Mouse (Mus musculus): ENCODE data around the gene Pde1a.

Gene Pde1a

GRCm38 (mm10) chr2:79819543-79819942 lies 309.7 kb downstream of the Pde1a start:
- no peak for DNase-seq (ENCODE audit: low spot score)

DNA sequence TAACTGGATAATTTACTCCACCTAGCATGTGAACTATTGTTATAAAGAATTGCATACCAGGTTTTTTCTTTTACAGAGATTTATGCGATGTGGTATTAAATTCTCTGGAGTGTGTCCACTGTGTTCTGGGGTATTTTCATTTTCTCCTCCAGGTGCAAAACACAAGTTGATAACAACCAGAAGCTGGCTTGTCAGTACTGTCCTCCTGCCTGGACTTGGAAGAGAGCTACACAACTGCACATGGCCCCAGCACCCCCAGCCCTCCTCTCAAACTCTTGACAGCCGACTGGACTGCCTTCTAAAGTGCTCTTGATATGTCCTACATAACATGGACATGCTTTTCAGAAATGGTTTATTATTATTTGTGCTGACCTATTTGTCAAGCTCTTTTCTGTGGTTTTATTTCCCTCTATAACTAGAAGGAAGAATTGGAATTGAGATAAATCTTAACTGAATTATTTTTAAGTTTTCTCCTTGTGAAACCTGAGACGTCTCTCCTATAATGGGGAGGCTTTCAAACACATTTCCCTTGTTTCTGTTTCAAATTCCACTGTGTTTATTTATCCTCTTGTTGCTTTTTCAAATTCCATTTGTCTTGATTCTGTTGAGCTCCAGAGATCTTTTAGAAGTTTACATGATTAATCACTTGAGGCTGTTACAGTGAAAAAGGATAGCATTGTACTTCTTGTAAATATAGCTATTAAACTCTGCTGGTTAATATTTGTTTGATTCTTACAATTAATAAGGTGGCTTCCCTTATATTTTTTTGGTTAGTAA lies 313.4 kb downstream of the Pde1a start:
- DNase-seq (ENCODE audit: low spot score) = no peak

DNA sequence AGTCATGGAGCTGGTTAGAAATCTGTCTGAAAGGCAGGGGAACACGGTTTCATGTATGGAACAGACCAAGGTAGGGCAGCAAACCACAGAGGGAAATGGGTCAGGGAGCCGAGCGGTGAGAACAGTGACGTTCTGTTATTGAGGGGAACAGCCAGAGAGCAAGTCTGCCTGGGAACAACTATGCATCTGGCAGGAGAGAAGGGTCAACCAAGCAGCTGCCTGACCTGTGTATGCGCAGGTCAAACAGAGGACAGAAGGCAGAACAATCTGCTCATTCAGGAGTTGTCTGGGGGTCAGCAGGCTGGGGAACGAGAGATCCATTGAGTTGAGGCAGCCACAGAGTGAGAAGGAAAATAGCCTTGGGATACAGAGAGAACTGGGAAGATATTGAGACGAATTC lies 330.6 kb downstream of the Pde1a start:
- no peak for DNase-seq (ENCODE audit: low spot score)

DNA sequence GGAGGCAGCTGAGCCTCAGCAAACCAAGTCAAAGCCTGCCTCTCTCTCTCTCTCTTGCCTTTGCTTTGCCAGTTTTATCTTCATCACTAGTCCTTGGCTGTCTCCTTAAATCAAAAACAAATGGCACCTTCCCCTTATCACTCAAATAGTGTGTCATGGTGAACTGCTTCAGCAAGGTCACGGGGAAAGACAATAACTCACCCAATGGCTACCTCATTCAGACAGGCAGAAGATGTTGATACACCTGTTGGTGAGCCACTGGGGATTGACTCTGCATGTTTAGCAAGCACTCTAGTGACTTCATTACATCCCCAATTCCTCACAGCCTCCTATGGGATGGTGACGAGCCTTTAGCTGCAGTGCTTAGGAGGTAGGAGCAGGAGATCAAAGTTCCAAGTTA lies 331.8 kb downstream of the Pde1a start:
- no peak for DNase-seq (ENCODE audit: low spot score)

GRCm38 (mm10) chr2:79793186-79793585 lies 336.1 kb downstream of the Pde1a start:
- DNase-seq (ENCODE audit: low spot score) = no peak

- no peak for DNase-seq (ENCODE audit: low spot score)
Measured at GRCm38 (mm10) chr2:79786467-79786866, 342.8 kb downstream of the Pde1a start.

DNA sequence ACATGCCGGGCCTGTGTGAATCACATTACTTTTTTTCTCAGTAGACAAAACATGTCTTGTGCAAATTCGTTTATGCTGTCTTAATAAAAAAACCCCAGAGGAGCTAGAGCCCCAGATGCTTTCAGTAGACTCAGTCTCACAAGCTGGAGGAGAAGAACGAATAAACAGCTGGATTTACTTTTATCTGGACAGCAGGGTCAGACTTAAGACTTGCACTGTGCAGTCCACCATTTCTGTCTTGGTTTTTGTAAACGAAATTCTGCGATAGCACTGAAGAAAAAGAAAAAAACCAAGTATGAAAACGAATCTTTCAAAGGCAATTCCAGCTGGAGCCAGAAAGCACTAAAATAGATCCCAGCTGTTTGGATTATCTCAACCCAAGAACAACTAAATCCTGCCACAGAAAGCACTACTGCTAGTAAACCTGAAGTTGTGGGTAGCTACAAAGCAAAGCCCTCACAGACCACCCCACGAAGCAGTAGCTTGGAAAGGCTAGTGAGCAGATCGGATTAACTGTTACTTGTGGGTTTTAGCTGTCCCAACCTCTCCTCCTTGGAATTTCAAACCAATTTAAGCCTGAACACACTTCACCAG lies 343.6 kb downstream of the Pde1a start:
- no peak for DNase-seq (ENCODE audit: low spot score)

Data from urinary bladder, postnatal 10 days (tissue).